Mouse (Mus musculus) erythroblast, embryonic 14.5 days (primary cell): ENCODE measurements around the gene Hk1. TPM values are rescaled to one million over a fixed set of nuclear protein-coding genes. Genes with fewer than 3 reads are reported as not detected.

ENCODE experiments used
- H3K27me3 ChIP-seq: 2 replicates; pipeline ENCODE4 v1.6.1; 2012; ENCODE audit warnings: inconsistent platforms; ENCODE audit not compliant: control insufficient read depth
- H3K36me3 ChIP-seq: 2 replicates; pipeline ENCODE4 v1.6.1; 2012; ENCODE audit warnings: mild to moderate bottlenecking, inconsistent platforms; ENCODE audit not compliant: control insufficient read depth
- H3K4me1 ChIP-seq: 2 replicates; pipeline ENCODE4 v1.6.1; 2012; ENCODE audit warnings: inconsistent platforms; ENCODE audit not compliant: control insufficient read depth
- H3K4me3 ChIP-seq: replicated peaks from 2 replicates; pipeline ENCODE3; 2012; ENCODE audit warnings: moderate library complexity, mild to moderate bottlenecking, inconsistent platforms
- H3K9me3 ChIP-seq: 2 replicates; pipeline ENCODE4 v1.6.1; 2012; ENCODE audit warnings: low read length, inconsistent platforms, mixed read lengths; ENCODE audit not compliant: control insufficient read depth
- GATA1 ChIP-seq: IDR thresholded peaks from 2 replicates; pipeline ENCODE4 v1.6.1; 2012; ENCODE audit warnings: low read length, inconsistent platforms, mixed read lengths
- TAL1 ChIP-seq: IDR thresholded peaks from 3 replicates; pipeline ENCODE4 v1.6.1; 2012; ENCODE audit warnings: low read length, inconsistent platforms, mixed read lengths
- polyA plus RNA-seq: library from polyadenylated mRNA; stranded (reverse); fragments of >175 nt; gene quantifications from 2 replicates; pipeline ENCODE4 v1.2.3, GENCODE M21; 2012

Hk1 gene
- polyA plus RNA-seq, 1 experiment: 53.6 TPM

GRCm38 (mm10) chr10:62336601-62337578 is 42.8 kb downstream of the Hk1 start:
- Histone ChIP-seq H3K4me1 (peaks cover 96% of the 10 kb centered on the region), H3K4me3 (peak overlapping the region; percentile 34), H3K36me3 (peaks cover 79% of the 10 kb centered on the region), H3K27me3 (no peaks in the 10 kb centered on the region), H3K9me3 (no peaks in the 10 kb centered on the region)
- no peak for TF ChIP-seq TAL1

- no peaks in the 10 kb centered on the region for H3K9me3 ChIP-seq
- H3K4me3 ChIP-seq: peak overlapping the region; percentile 49
- peaks cover 97% of the 10 kb centered on the region for H3K4me1 ChIP-seq
- H3K36me3 ChIP-seq: peaks cover 82% of the 10 kb centered on the region
- no peaks in the 10 kb centered on the region for H3K27me3 ChIP-seq
- no peak for TF ChIP-seq TAL1
- no peak for TF ChIP-seq GATA1
Observed at GRCm38 (mm10) chr10:62335423-62335776, 44.3 kb downstream of the Hk1 start.

- H3K4me1 ChIP-seq: peaks cover 97% of the 10 kb centered on the region
- H3K9me3 ChIP-seq: no peaks in the 10 kb centered on the region
- no peaks in the 10 kb centered on the region for H3K27me3 ChIP-seq
- TF ChIP-seq TAL1 (no peak), GATA1 (no peak)
- H3K4me3 ChIP-seq: peak overlapping the region; percentile 49
- H3K36me3 ChIP-seq: peaks cover 85% of the 10 kb centered on the region
Observed at GRCm38 (mm10) chr10:62334686-62335422, 44.9 kb downstream of the Hk1 start.

GRCm38 (mm10) chr10:62333269-62333668 is 46.4 kb downstream of the Hk1 start:
- no peaks in the 10 kb centered on the region for H3K27me3 ChIP-seq
- peaks cover 85% of the 10 kb centered on the region for H3K36me3 ChIP-seq
- H3K4me1 ChIP-seq: peaks cover 97% of the 10 kb centered on the region
- peak overlapping the region; percentile 60 for H3K4me3 ChIP-seq
- H3K9me3 ChIP-seq: peaks cover 9% of the 10 kb centered on the region
- TF ChIP-seq TAL1 (no peak), GATA1 (no peak)

GRCm38 (mm10) chr10:62332514-62332913 is 47.2 kb downstream of the Hk1 start:
- Histone ChIP-seq H3K36me3 (peaks cover 78% of the 10 kb centered on the region), H3K4me3 (peak overlapping the region; percentile 60), H3K9me3 (peaks cover 9% of the 10 kb centered on the region), H3K4me1 (peaks cover 97% of the 10 kb centered on the region), H3K27me3 (no peaks in the 10 kb centered on the region)
- TF ChIP-seq GATA1 (peak; percentile 30; the same call in 1 of the 2 replicates), TAL1 (peak; percentile 33; the same call in 1 of the 3 replicates)

GRCm38 (mm10) chr10:62331771-62332170 is 47.9 kb downstream of the Hk1 start:
- H3K9me3 ChIP-seq: peaks cover 9% of the 10 kb centered on the region
- H3K36me3 ChIP-seq: peaks cover 78% of the 10 kb centered on the region
- peak overlapping the region; percentile 60 for H3K4me3 ChIP-seq
- TF ChIP-seq GATA1 (no peak), TAL1 (no peak)
- no peaks in the 10 kb centered on the region for H3K27me3 ChIP-seq
- peaks cover 97% of the 10 kb centered on the region for H3K4me1 ChIP-seq

- Histone ChIP-seq H3K36me3 (peaks cover 78% of the 10 kb centered on the region), H3K4me3 (no peak overlapping the region), H3K4me1 (peaks cover 97% of the 10 kb centered on the region)
Observed at GRCm38 (mm10) chr10:62331296-62331695, 48.4 kb downstream of the Hk1 start.

GRCm38 (mm10) chr10:62329846-62330245 is 49.9 kb downstream of the Hk1 start:
- Histone ChIP-seq H3K4me1 (peaks cover 97% of the 10 kb centered on the region), H3K27me3 (no peaks in the 10 kb centered on the region)

More at GRCm38 (mm10) chr10:62331296-62331695, 48.4 kb downstream of the Hk1 start:
- TF ChIP-seq GATA1 (no peak), TAL1 (no peak)
- peaks cover 9% of the 10 kb centered on the region for H3K9me3 ChIP-seq
- no peaks in the 10 kb centered on the region for H3K27me3 ChIP-seq

GRCm38 (mm10) chr10:62328886-62329412 is 50.8 kb downstream of the Hk1 start:
- Histone ChIP-seq H3K4me3 (peak overlapping the region; percentile 66), H3K27me3 (no peaks in the 10 kb centered on the region), H3K4me1 (peaks cover 97% of the 10 kb centered on the region), H3K36me3 (peaks cover 80% of the 10 kb centered on the region), H3K9me3 (peaks cover 9% of the 10 kb centered on the region)
- TF ChIP-seq GATA1: peak; percentile 52
- TF ChIP-seq TAL1: no peak

More at GRCm38 (mm10) chr10:62329846-62330245, 49.9 kb downstream of the Hk1 start:
- no peak for TF ChIP-seq TAL1
- TF ChIP-seq GATA1: no peak
- peaks cover 9% of the 10 kb centered on the region for H3K9me3 ChIP-seq
- H3K36me3 ChIP-seq: peaks cover 78% of the 10 kb centered on the region
- H3K4me3 ChIP-seq: no peak overlapping the region
